Mouse (Mus musculus): ENCODE data around the gene Ccdc85b. TPM values are rescaled to one million over a fixed set of nuclear protein-coding genes. Genes with fewer than 3 reads are reported as not detected.
"Not testable (repeated sequence)": the region's sequence is repeated elsewhere in the genome, so short reads cannot be mapped to it uniquely, and the experiment has no call there.

The Ccdc85b gene
- polyA plus RNA-seq, 1 experiment from 2014 or later, result 15.0 TPM

GRCm38 (mm10) chr19:5420579-5420978, 37.1 kb downstream of the Ccdc85b start:
- no peak for ATAC-seq (ENCODE audit: low FRiP score)
- no peak overlapping the region for H3K4me3 ChIP-seq (replicated peaks)
- H3K4me1 ChIP-seq, result peaks cover 27% of the 10 kb centered on the region
- no peak overlapping the region for H3K27ac ChIP-seq (replicated peaks)
- H3K4me2 ChIP-seq, result no peak overlapping the region
- H3K9ac ChIP-seq (replicated peaks), result no peak overlapping the region
- H3K36me3 ChIP-seq, result peaks cover 37% of the 10 kb centered on the region
- WGBS, result 88% methylated on average over 6 of the region's 6 CpGs
- H3K9me3 ChIP-seq (replicated peaks), result no peaks in the 10 kb centered on the region
- H3K27me3 ChIP-seq (replicated peaks), result no peaks in the 10 kb centered on the region

- Histone ChIP-seq H3K36me3 (peaks cover 37% of the 10 kb centered on the region), H3K4me3 (replicated peaks) (no peak overlapping the region), H3K4me1 (peaks cover 27% of the 10 kb centered on the region), H3K27me3 (replicated peaks) (no peaks in the 10 kb centered on the region), H3K27ac (replicated peaks) (no peak overlapping the region), H3K9me3 (replicated peaks) (no peaks in the 10 kb centered on the region), H3K9ac (replicated peaks) (no peak overlapping the region), H3K4me2 (no peak overlapping the region)
- ATAC-seq (ENCODE audit: low FRiP score), result no peak
- 94% methylated on average over 9 of the region's 9 CpGs for WGBS
Observed at GRCm38 (mm10) chr19:5419630-5420029, 38.1 kb downstream of the Ccdc85b start.

DNA sequence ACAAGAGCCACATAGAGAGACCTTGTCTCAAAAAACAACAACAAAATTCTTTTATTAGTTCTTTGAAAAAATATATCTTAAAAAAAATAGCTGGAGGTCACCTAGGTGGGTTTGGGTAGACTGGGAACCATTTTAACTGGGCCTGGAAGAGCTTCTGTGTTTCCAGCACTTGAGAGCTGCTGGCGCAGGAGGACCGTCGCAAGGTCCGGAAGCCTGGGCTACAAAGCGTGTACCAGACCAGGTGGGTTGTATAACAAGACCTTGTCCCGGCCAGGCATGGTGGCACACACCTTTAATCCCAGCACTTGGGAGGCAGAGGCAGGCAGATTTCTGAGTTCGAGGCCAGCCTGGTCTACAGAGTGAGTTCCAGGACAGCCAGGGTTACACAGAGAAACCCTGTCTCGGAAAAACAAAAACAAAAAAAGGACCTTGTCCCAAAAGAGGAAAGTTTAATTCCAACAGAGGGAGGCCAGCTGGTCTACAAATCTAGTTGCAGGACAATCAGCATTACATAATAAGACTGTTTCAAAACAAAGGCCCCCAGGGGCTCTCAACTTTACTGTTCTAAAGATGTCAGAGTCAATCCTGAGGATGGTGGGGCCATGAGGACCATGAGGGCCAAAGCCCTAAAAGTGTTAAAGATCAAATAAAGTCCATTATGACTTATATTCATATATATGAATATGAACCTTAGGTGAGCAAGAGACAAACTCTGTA, 38.8 kb downstream of the Ccdc85b start:
- Histone ChIP-seq H3K4me3 (replicated peaks) (no peak overlapping the region), H3K9ac (replicated peaks) (no peak overlapping the region), H3K9me3 (replicated peaks) (no peaks in the 10 kb centered on the region), H3K4me2 (no peak overlapping the region), H3K27me3 (replicated peaks) (no peaks in the 10 kb centered on the region), H3K4me1 (peaks cover 25% of the 10 kb centered on the region), H3K27ac (replicated peaks) (no peak overlapping the region), H3K36me3 (peaks cover 37% of the 10 kb centered on the region)
- no peak for ATAC-seq (ENCODE audit: low FRiP score)
- 90% methylated on average over 8 of the region's 8 CpGs for WGBS

DNA sequence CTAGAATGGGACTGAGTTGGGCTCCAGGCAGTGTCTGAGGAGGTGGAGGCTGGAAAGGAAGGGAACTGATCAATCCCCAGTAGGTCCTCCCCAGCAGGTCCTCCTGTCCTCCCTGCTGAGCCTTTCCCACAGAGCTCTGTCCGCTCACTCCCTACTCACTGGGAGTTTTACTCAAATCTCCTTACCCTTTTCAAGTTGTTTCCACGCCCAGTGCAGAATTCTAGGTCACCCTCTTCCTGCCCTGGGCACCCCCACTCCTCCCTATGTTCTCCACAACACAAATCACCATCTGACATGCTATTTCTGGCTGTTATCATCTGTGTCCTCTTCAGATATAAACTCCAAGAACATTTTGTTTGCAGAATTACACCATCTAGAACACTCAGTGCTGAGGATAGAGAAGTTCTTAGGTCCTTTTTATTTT, 43.1 kb downstream of the Ccdc85b start:
- Histone ChIP-seq H3K4me1 (no peaks in the 10 kb centered on the region), H3K4me3 (replicated peaks) (no peak overlapping the region), H3K27ac (replicated peaks) (no peak overlapping the region), H3K4me2 (no peak overlapping the region), H3K9ac (replicated peaks) (no peak overlapping the region), H3K36me3 (peaks cover 6% of the 10 kb centered on the region; the same call in 1 of the 2 replicates), H3K9me3 (replicated peaks) (no peaks in the 10 kb centered on the region), H3K27me3 (replicated peaks) (no peaks in the 10 kb centered on the region)
- 77% methylated on average over 2 of the region's 2 CpGs for WGBS
- ATAC-seq (ENCODE audit: low FRiP score), result no peak

DNA sequence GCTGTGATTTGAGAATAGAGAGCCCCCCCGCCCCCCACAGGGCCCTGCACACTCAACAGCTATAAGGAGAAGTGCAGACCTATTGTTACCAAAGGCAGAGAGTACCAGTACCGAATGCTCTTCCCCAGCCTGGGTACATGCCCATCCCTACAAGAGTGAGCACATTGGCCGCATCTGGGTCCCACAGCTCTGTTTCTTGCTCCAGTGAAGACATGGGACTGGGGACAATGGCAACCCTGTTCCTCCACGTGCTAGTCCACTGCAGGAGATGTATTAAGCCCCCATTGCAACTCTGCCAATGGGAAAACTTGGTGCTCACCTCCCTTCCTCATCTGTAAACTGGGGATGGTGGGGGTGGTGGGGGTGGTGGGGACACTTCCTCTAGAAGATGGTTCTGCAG, 43.9 kb downstream of the Ccdc85b start:
- 0 out of 2 replicates have a peak, but pooled peaks cover 6% of the 10 kb centered on the region for H3K36me3 ChIP-seq

GRCm38 (mm10) chr19:5411961-5412360, 45.7 kb downstream of the Ccdc85b start:
- Histone ChIP-seq H3K27me3 (replicated peaks) (no peaks in the 10 kb centered on the region), H3K36me3 (no peaks in the 10 kb centered on the region), H3K9ac (replicated peaks) (no peak overlapping the region), H3K4me2 (no peak overlapping the region), H3K4me3 (replicated peaks) (no peak overlapping the region), H3K9me3 (replicated peaks) (no peaks in the 10 kb centered on the region), H3K27ac (replicated peaks) (no peak overlapping the region), H3K4me1 (peaks cover 10% of the 10 kb centered on the region)
- 71% methylated on average over 5 of the region's 5 CpGs for WGBS
- no peak for ATAC-seq (ENCODE audit: low FRiP score)

More for the DNA sequence above, 43.9 kb downstream of the Ccdc85b start:
- Histone ChIP-seq H3K9me3 (replicated peaks) (no peaks in the 10 kb centered on the region), H3K4me2 (no peak overlapping the region), H3K4me3 (replicated peaks) (no peak overlapping the region), H3K9ac (replicated peaks) (no peak overlapping the region), H3K4me1 (no peaks in the 10 kb centered on the region), H3K27me3 (replicated peaks) (no peaks in the 10 kb centered on the region), H3K27ac (replicated peaks) (no peak overlapping the region)
- WGBS, result 75% methylated on average over 4 of the region's 4 CpGs
- ATAC-seq (ENCODE audit: low FRiP score), result no peak

DNA sequence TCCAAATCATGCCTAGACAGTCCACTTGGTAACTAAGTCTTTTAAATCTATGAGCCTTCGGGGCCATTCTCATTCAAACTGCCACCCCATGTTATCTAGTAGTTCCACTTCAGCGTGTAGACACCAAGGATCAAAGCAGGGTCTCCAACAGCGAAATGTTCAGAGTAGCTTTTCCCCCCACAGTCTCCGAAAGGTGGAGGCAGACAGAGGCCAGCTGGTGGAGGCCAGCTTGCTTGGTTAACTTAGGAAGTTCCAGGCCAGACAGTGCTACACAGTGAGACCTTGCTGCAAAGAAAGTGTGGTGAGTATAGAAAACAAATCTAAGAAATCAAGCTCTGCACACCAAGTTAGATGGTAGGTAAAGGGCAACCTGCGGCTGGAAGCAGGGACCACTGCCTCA, 47.1 kb downstream of the Ccdc85b start:
- peaks cover 14% of the 10 kb centered on the region for H3K4me1 ChIP-seq
- no peaks in the 10 kb centered on the region for H3K27me3 ChIP-seq (replicated peaks)
- no peak overlapping the region for H3K4me2 ChIP-seq
- 89% methylated on average over 5 of the region's 5 CpGs for WGBS
- H3K9ac ChIP-seq (replicated peaks), result no peak overlapping the region
- ATAC-seq (ENCODE audit: low FRiP score), result no peak
- H3K27ac ChIP-seq (replicated peaks), result no peak overlapping the region
- H3K4me3 ChIP-seq (replicated peaks), result no peak overlapping the region
- no peaks in the 10 kb centered on the region for H3K9me3 ChIP-seq (replicated peaks)
- H3K36me3 ChIP-seq, result no peaks in the 10 kb centered on the region

- Histone ChIP-seq H3K27ac (replicated peaks) (no peak overlapping the region), H3K27me3 (replicated peaks) (no peaks in the 10 kb centered on the region), H3K9ac (replicated peaks) (no peak overlapping the region), H3K36me3 (no peaks in the 10 kb centered on the region), H3K4me1 (peaks cover 15% of the 10 kb centered on the region), H3K9me3 (replicated peaks) (no peaks in the 10 kb centered on the region), H3K4me2 (no peak overlapping the region), H3K4me3 (replicated peaks) (no peak overlapping the region)
- 86% methylated on average over 5 of the region's 5 CpGs for WGBS
- no peak for ATAC-seq (ENCODE audit: low FRiP score)
Observed at GRCm38 (mm10) chr19:5409068-5409467, 48.6 kb downstream of the Ccdc85b start.

GRCm38 (mm10) chr19:5408057-5409001, 49.4 kb downstream of the Ccdc85b start:
- 83% methylated on average over 13 of the region's 13 CpGs for WGBS
- no peak for ATAC-seq (ENCODE audit: low FRiP score)
- H3K27ac ChIP-seq (replicated peaks), result no peak overlapping the region
- no peaks in the 10 kb centered on the region for H3K36me3 ChIP-seq
- peak overlapping the region; percentile 76 for H3K4me2 ChIP-seq
- no peaks in the 10 kb centered on the region for H3K9me3 ChIP-seq (replicated peaks)
- H3K4me1 ChIP-seq, result peaks cover 15% of the 10 kb centered on the region
- no peak overlapping the region for H3K9ac ChIP-seq (replicated peaks)
- H3K27me3 ChIP-seq (replicated peaks), result no peaks in the 10 kb centered on the region
- no peak overlapping the region for H3K4me3 ChIP-seq (replicated peaks)

DNA sequence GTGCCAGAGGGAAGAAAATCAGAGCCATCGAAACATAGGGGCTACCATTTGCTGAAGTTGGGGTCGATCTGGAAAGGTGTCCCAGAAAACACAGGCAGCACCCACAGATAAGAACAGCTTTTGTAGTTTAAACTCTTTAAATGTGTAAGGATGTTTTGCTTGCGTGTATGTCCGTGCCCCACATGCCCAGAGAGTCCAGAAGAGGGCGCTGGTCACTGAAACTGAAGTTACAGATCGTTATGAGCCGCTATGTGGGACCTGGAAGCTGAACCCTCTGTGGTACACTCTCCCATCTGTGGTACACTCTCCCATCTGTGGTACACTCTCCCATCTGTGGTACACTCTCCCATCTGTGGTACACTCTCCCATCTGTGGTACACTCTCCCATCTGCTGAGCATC, 50.6 kb downstream of the Ccdc85b start:
- Histone ChIP-seq H3K9me3 (replicated peaks) (no peaks in the 10 kb centered on the region), H3K4me1 (peaks cover 15% of the 10 kb centered on the region), H3K4me2 (peak overlapping the region; percentile 76), H3K27me3 (replicated peaks) (no peaks in the 10 kb centered on the region), H3K27ac (replicated peaks) (peak overlapping the region; percentile 92), H3K36me3 (no peaks in the 10 kb centered on the region), H3K4me3 (replicated peaks) (peak overlapping the region; percentile 66), H3K9ac (replicated peaks) (peak overlapping the region; percentile 62)
- 28% methylated on average over 7 of the region's 7 CpGs for WGBS
- ATAC-seq (ENCODE audit: low FRiP score), result peak; percentile 72

- not testable (repeated sequence) for H3K27me3 ChIP-seq (replicated peaks); H3K36me3 ChIP-seq; H3K9me3 ChIP-seq (replicated peaks)
- peak overlapping the region; percentile 66 for H3K4me3 ChIP-seq (replicated peaks)
- H3K4me2 ChIP-seq, result peak overlapping the region; percentile 76
- peak overlapping the region; percentile 92 for H3K27ac ChIP-seq (replicated peaks)
- peak; percentile 78 for ATAC-seq (ENCODE audit: low FRiP score)
- 14% methylated on average over 24 of the region's 25 CpGs for WGBS
- peaks cover 15% of the 10 kb centered on the region for H3K4me1 ChIP-seq
- peak overlapping the region; percentile 62 for H3K9ac ChIP-seq (replicated peaks)
Observed at GRCm38 (mm10) chr19:5406531-5407126, 51.1 kb downstream of the Ccdc85b start.
